Mouse (Mus musculus) forebrain, embryonic 16.5 days (tissue): Measurements from ENCODE around the gene 4632433K11Rik. TPM values are rescaled to one million over a fixed set of nuclear protein-coding genes. Genes with fewer than 3 reads are reported as not detected.
A peak's percentile ranks its signal among the peaks of the same experiment; 100 is the strongest.
"Not testable (repeated sequence)": the region's sequence is repeated elsewhere in the genome, so short reads cannot be mapped to it uniquely, and the experiment has no call there.

Experiments
- ATAC-seq: fragments of 200-750 bp; cut with Nextera tagmentation; 2 replicates; pipeline ENCODE4 v1.8.0; 2017; ENCODE audit warnings: mild to moderate bottlenecking, moderate library complexity
- H3K27ac ChIP-seq: fragments of 300-500 bp; sonication (generic); 2 replicates; pipeline ENCODE4 v1.5.1; 2014; ENCODE audit warnings: low read length, control low read depth
- H3K27me3 ChIP-seq: fragments of 300-500 bp; sonication (generic); replicated peaks from 2 replicates; pipeline ENCODE4 v1.6.1; 2014; ENCODE audit warnings: low read length; ENCODE audit not compliant: control insufficient read depth, insufficient read depth
- H3K36me3 ChIP-seq: fragments of 300-500 bp; sonication (generic); 2 replicates; pipeline ENCODE4 v1.6.1; 2014; ENCODE audit not compliant: control insufficient read depth, insufficient read depth
- H3K4me1 ChIP-seq: fragments of 300-500 bp; sonication (generic); replicated peaks from 2 replicates; pipeline ENCODE4 v1.6.1; 2014; ENCODE audit warnings: low read length; ENCODE audit not compliant: control insufficient read depth, insufficient read depth
- H3K4me2 ChIP-seq: fragments of 300-500 bp; sonication (generic); 2 replicates; pipeline ENCODE4 v1.6.1; 2014; ENCODE audit warnings: mild to moderate bottlenecking, low read length, control low read depth
- H3K4me3 ChIP-seq: fragments of 300-500 bp; sonication (generic); replicated peaks from 2 replicates; pipeline ENCODE4 v1.5.1; 2014; ENCODE audit warnings: mild to moderate bottlenecking, low read length, control low read depth
- H3K9ac ChIP-seq: fragments of 300-500 bp; sonication (generic); replicated peaks from 2 replicates; pipeline ENCODE4 v1.6.1; 2014; ENCODE audit warnings: low read depth, low read length, control low read depth
- H3K9me3 ChIP-seq: fragments of 300-500 bp; sonication (generic); 2 replicates; pipeline ENCODE4 v1.6.1; 2016; ENCODE audit warnings: low read length; ENCODE audit not compliant: control insufficient read depth
- WGBS: fragments of 180-500 bp; shearing (Covaris S2); extraction: QIAGEN DNeasy Blood & Tissue Kit; methylation state at CpG from one replicate; pipeline ENCODE4 v1.1.7; 2014; 5-methylcytosine and 5-hydroxymethylcytosine counted together
- polyA plus RNA-seq: library from polyadenylated mRNA; unstranded; fragments of >200 nt; fragmentation: Nextera tagmentation; extraction: Ambion mirVana; gene quantifications from 2 replicates; pipeline ENCODE4 v1.2.1, GENCODE M21; 2015

The 4632433K11Rik gene
- polyA plus RNA-seq, 1 experiment from 2014 or later = not detected

DNA sequence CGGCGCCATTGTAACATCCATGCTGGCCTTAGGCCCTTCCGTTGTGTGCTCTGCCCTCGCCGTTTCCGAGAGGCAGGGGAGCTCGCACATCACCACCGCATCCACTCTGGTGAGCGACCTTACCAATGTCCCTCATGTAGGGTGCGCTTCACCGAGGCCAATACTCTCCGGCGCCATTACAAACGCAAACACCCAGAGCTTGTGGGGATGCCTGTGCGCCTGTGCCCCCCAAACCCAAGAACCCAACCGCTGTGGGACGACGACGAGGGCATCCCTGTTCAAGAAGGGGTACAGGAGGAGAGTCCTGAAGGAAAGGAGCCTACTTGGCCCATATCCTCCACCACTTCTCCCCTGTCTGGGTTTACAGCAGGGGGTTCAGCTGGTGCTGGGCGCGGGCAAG lies 16.0 kb upstream of the 4632433K11Rik start:
- H3K27ac ChIP-seq = no peak overlapping the region
- H3K4me2 ChIP-seq = no peak overlapping the region
- no peaks in the 10 kb centered on the region for H3K27me3 ChIP-seq
- no peaks in the 10 kb centered on the region for H3K36me3 ChIP-seq
- no peak overlapping the region for H3K4me3 ChIP-seq
- ATAC-seq = no peak
- peaks cover 26% of the 10 kb centered on the region for H3K4me1 ChIP-seq
- 96% methylated on average over 21 of the region's 21 CpGs for WGBS
- no peak overlapping the region for H3K9ac ChIP-seq
- no peaks in the 10 kb centered on the region for H3K9me3 ChIP-seq

DNA sequence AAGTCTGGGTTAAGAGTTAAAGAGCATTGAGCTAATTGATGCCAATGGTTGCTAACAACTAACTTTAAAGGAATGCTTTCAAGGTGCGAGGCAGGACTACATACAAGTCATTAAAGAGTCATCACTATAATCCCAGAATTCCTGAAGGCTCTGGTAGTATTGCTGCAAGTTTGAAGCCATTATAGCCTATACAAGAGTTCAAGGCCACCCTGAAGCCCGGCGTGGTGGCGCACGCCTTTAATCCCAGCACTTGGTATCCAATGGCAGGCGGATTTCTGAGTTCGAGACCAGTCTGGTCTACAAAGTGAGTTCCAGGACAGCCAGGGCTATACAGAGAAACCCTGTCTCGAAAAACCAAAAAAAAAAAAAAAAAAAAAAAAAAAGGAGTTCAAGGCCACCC lies 14.3 kb upstream of the 4632433K11Rik start:
- Histone ChIP-seq H3K4me3 (peak overlapping the region; percentile 79), H3K4me1 (peaks cover 19% of the 10 kb centered on the region), H3K27ac (peak overlapping the region; percentile 85), H3K4me2 (peak overlapping the region; percentile 51)
- not testable (repeated sequence) for ATAC-seq, H3K9ac ChIP-seq, H3K27me3 ChIP-seq, H3K36me3 ChIP-seq, H3K9me3 ChIP-seq
- 20% methylated on average over 8 of the region's 8 CpGs for WGBS

DNA sequence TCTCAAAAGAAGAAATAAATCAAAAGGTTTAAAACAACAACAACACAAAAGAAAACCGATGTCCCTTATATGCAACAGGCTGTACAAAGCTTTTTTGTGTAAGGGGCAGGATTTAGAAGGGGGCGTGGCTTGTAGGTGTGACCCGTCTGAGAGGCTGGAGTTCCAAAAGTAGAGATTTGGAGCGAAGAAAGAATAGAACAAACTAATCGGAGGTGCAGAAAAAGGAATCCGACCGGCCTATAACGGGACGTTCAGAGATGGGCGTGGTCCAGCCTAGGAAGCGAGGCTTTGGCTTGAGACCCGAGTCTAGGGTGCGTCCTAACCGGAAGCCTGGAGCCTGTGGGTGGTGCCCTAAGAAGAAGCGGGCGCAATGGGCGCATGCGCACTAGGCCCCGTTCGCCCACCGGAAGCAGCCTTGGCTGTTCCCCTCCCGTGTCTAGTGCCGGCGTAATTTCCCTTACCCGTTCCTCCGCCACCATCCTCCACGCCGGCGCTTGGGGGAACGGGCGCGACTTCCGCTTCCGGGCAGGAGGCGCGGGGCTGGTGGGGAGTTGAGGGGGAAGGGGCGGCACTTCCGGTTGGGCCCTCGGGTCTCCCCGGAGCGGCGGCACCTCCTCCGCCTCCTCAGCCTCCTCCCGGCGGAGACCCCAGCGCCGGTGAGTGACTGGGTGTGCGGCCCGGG lies 13.8 kb upstream of the 4632433K11Rik start, which contains the start of the genes Zfp865 and Ccdc106:
Zfp865 (plus strand) TSS at position 377 of the 682 bp plus-strand sequence.
Ccdc106 (plus strand) TSS at position 554 of the 682 bp plus-strand sequence.
- Histone ChIP-seq H3K9me3 (no peaks in the 10 kb centered on the region), H3K4me2 (peak within 1 kb of the TSS; percentile 57), H3K9ac (peak within 1 kb of the TSS; percentile 96), H3K27ac (peak within 1 kb of the TSS; percentile 85), H3K4me1 (peaks cover 19% of the 10 kb centered on the region), H3K27me3 (no peaks in the 10 kb centered on the region), H3K4me3 (peak within 1 kb of the TSS; percentile 79), H3K36me3 (no peaks in the 10 kb centered on the region)
- WGBS = under 1% methylated on average over 47 of the region's 49 CpGs
- ATAC-seq = peak; percentile 88

DNA sequence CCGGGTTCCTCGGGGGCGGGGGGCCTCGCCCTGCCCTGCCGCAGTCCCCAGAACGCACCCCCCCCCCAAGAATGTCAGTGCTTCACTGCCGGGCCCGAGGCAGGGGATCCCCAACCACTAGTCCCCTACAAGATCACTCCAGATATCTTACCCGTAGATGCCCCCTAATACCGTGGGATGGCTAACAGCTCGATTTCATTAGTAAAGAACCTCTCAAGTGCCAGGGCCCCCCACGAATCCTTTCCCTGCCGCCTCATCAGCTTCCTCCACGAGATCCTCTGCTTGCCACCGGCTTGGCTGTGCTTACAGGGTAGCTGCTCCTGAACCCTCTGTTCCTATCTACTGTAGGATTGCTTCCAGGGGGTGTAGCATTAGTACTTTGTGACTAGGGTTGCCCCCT lies 13.2 kb upstream of the 4632433K11Rik start:
- Histone ChIP-seq H3K9ac (peak overlapping the region; percentile 96), H3K27ac (peak overlapping the region; percentile 85), H3K9me3 (no peaks in the 10 kb centered on the region), H3K4me3 (peak overlapping the region; percentile 79), H3K4me2 (peak overlapping the region; percentile 57), H3K4me1 (peaks cover 19% of the 10 kb centered on the region), H3K36me3 (no peaks in the 10 kb centered on the region), H3K27me3 (no peaks in the 10 kb centered on the region)
- peak; percentile 41 for ATAC-seq
- whole genome bisulfite sequencing = 0% methylated on average over 12 of the region's 15 CpGs

DNA sequence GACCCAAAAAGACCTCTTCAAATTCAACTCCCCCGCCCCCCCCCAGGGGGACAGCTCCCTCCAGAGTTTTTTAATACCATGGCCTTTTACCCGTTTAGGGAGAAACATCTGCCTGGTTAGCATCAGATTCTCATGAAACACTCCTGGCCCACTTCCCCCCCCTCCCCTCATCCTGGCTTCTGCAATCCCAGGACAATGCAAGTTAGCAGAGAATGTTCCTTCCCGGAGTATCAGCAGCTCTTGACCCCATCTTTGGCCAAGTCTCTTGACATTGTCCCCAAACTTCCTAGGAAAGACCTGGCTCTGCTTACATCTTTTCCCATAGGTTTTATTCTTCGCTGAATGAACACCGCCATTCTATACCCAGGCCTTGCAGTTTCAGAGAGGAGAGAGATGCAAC lies 12.7 kb upstream of the 4632433K11Rik start:
- H3K9me3 ChIP-seq = no peaks in the 10 kb centered on the region
- peak overlapping the region; percentile 96 for H3K9ac ChIP-seq
- WGBS = 50% methylated on average over 5 of the region's 5 CpGs
- peaks cover 14% of the 10 kb centered on the region for H3K4me1 ChIP-seq
- H3K27me3 ChIP-seq = no peaks in the 10 kb centered on the region
- no peak overlapping the region for H3K27ac ChIP-seq
- H3K4me2 ChIP-seq = peak overlapping the region; percentile 57
- ATAC-seq = no peak
- peak overlapping the region; percentile 79 for H3K4me3 ChIP-seq
- no peaks in the 10 kb centered on the region for H3K36me3 ChIP-seq

DNA sequence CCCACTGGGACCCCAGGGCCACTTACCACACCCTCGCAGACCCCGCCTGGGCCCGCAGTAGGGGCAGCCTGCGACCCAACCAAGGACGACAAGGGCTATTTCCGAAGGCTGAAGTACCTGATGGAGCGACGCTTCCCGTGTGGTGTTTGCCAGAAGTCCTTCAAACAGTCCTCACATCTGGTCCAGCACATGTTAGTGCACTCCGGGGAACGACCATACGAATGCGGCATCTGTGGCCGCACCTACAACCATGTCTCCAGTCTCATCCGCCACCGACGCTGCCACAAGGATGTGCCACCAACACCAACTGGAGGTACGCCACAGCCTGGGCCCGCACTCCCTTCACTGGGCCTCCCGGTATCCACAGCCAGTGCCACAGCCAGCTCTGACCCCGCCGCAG lies 4.4 kb upstream of the 4632433K11Rik start:
- no peak overlapping the region for H3K4me3 ChIP-seq
- no peak for ATAC-seq
- no peaks in the 10 kb centered on the region for H3K4me1 ChIP-seq
- H3K9ac ChIP-seq = no peak overlapping the region
- H3K36me3 ChIP-seq = peaks cover 50% of the 10 kb centered on the region
- H3K9me3 ChIP-seq = peaks cover 18% of the 10 kb centered on the region
- WGBS = 96% methylated on average over 22 of the region's 22 CpGs
- no peak overlapping the region for H3K4me2 ChIP-seq
- H3K27ac ChIP-seq = no peak overlapping the region
- no peaks in the 10 kb centered on the region for H3K27me3 ChIP-seq

DNA sequence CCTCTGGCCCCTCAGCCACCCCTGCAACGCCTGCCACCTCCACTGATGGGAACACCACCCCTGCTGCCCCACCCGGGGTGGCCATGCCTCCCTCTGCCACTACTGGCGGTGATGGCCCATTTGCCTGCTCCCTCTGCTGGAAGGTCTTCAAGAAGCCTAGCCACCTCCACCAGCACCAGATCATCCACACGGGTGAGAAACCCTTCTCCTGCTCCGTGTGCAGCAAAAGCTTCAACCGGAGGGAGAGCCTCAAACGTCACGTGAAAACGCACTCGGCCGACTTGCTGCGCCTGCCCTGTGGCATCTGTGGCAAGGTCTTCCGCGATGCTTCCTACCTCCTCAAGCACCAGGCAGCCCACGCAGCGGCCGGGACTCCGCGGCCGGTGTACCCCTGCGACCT lies 4.0 kb upstream of the 4632433K11Rik start:
- H3K27me3 ChIP-seq = no peaks in the 10 kb centered on the region
- H3K4me3 ChIP-seq = no peak overlapping the region
- no peak overlapping the region for H3K27ac ChIP-seq
- no peak for ATAC-seq
- peaks cover 18% of the 10 kb centered on the region for H3K9me3 ChIP-seq
- WGBS = 92% methylated on average over 21 of the region's 21 CpGs
- H3K36me3 ChIP-seq = peaks cover 51% of the 10 kb centered on the region
- H3K4me1 ChIP-seq = no peaks in the 10 kb centered on the region
- H3K9ac ChIP-seq = no peak overlapping the region
- H3K4me2 ChIP-seq = no peak overlapping the region

DNA sequence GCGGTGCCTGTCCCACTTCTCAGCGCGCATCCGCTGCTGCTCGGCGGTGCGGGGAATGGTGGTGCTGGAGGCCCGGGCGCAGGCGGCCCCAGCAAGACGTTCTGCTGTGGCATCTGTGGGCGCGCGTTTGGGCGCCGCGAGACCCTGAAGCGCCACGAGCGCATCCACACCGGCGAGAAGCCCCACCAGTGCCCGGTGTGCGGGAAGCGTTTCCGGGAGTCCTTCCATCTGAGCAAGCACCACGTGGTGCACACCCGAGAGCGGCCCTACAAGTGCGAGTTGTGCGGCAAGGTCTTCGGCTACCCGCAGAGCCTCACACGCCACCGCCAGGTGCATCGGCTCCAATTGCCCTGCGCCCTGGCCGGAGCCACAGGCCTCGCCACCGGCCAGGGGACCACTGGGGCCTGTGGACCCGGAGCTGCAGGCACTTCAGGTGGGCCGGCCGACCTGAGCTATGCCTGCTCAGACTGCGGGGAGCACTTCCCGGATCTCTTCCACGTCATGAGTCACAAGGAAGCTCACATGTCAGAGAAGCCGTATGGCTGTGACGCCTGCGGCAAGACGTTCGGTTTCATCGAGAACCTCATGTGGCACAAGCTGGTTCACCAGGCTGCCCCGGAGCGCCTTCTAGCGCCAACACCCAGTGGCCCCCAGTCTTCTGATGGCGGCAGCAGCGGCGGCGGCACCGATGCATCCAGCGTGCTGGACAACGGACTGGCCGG lies 3.2 kb upstream of the 4632433K11Rik start:
- H3K27ac ChIP-seq = no peak overlapping the region
- no peak overlapping the region for H3K9ac ChIP-seq
- H3K36me3 ChIP-seq = peaks cover 53% of the 10 kb centered on the region
- H3K9me3 ChIP-seq = peaks cover 18% of the 10 kb centered on the region
- 86% methylated on average over 63 of the region's 63 CpGs for WGBS
- H3K27me3 ChIP-seq = no peaks in the 10 kb centered on the region
- no peak overlapping the region for H3K4me3 ChIP-seq
- ATAC-seq = no peak
- H3K4me1 ChIP-seq = no peaks in the 10 kb centered on the region
- H3K4me2 ChIP-seq = no peak overlapping the region

DNA sequence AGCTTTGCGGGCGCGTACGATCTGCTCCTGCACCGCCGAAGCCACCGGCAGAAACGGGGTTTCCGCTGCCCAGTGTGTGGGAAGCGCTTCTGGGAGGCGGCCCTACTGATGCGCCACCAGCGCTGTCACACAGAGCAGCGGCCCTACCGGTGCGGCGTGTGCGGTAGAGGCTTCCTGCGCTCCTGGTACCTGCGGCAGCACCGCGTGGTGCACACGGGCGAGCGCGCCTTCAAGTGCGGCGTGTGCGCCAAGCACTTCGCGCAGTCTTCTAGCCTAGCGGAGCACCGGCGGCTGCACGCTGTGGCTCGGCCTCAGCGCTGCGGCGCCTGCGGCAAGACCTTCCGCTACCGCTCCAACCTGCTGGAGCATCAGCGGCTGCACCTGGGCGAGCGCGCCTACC lies 2.4 kb upstream of the 4632433K11Rik start:
- 0 out of 2 replicates have a peak, but pooled peaks have one; percentile 19 for ATAC-seq
- 79% methylated on average over 46 of the region's 46 CpGs for WGBS
- Histone ChIP-seq H3K9ac (no peak overlapping the region), H3K9me3 (peaks cover 18% of the 10 kb centered on the region), H3K27me3 (no peaks in the 10 kb centered on the region), H3K4me2 (no peak overlapping the region), H3K27ac (no peak overlapping the region), H3K36me3 (peaks cover 54% of the 10 kb centered on the region), H3K4me1 (no peaks in the 10 kb centered on the region), H3K4me3 (no peak overlapping the region)
